36 mouse cellular contexts compared by ENCODE assay signal in genomic region chr3:146596387-146596786, GRCm38 (mm10). TPM values are rescaled to one million over a fixed set of nuclear protein-coding genes. Genes with fewer than 3 reads are reported as not detected.
"Had no signal": no experiment of that assay in that cellular context is flagged by ENCODE, and none has a peak within 500 bp of the region (broad histone marks: within the 10 kb centered on the region; RNA-seq: fewer than 3 reads in every experiment).

No protein-coding gene starts in this region.

- H3K27ac ChIP-seq: heart, embryonic 10.5 days; hindbrain, embryonic 12.5 days; hindbrain, embryonic 14.5 days; intestine, embryonic 15.5 days; layer of hippocampus, adult 2 months; left cerebral cortex, adult 2 months; limb, embryonic 10.5 days; limb, embryonic 12.5 days; liver, embryonic 14.5 days had no signal

- H3K4me2 ChIP-seq: heart, embryonic 12.5 days; hindbrain, embryonic 12.5 days; hindbrain, embryonic 14.5 days; intestine, embryonic 15.5 days; limb, embryonic 12.5 days had no signal

- H3K9ac ChIP-seq: forebrain, postnatal 0 days; heart, embryonic 12.5 days; hindbrain, embryonic 12.5 days; hindbrain, embryonic 14.5 days; intestine, embryonic 15.5 days; limb, embryonic 12.5 days; liver, embryonic 14.5 days had no signal

- H3K27me3 ChIP-seq: heart, embryonic 12.5 days; hindbrain, embryonic 12.5 days; intestine, embryonic 15.5 days; limb, embryonic 12.5 days had no signal

- DNase-seq: forebrain, postnatal 0 days; gastrocnemius, postnatal 14 days; gastrocnemius, postnatal 36 days; heart, adult 18-20 months; heart, postnatal 10 days; kidney, adult 18-20 months; kidney, adult 8-10 months; kidney, postnatal 10 days; kidney, postnatal 25 days; kidney, postnatal 4 days had no signal

- ATAC-seq: forebrain, postnatal 0 days; hindbrain, embryonic 16.5 days; inflammation-experienced regulatory T-cells, adult 6 months; intestine, embryonic 15.5 days; intestine, postnatal 0 days had no signal

- H3K9me3 ChIP-seq: heart, embryonic 10.5 days; heart, embryonic 12.5 days; hindbrain, embryonic 12.5 days; intestine, embryonic 15.5 days; limb, embryonic 10.5 days; limb, embryonic 12.5 days had no signal

- H3K4me3 ChIP-seq: heart, embryonic 10.5 days; heart, embryonic 12.5 days; hindbrain, embryonic 12.5 days; intestine, embryonic 15.5 days; layer of hippocampus, adult 2 months; left cerebral cortex, adult 2 months; limb, embryonic 10.5 days; limb, embryonic 12.5 days had no signal

- H3K36me3 ChIP-seq: heart, embryonic 10.5 days; heart, embryonic 12.5 days; hindbrain, embryonic 12.5 days; intestine, embryonic 15.5 days; limb, embryonic 10.5 days; limb, embryonic 12.5 days had no signal

- H3K4me1 ChIP-seq: hindbrain, embryonic 12.5 days; intestine, embryonic 15.5 days; limb, embryonic 10.5 days; limb, embryonic 12.5 days had no signal

RNA-seq across cellular contexts. Expression of gene Dnase2b, which starts 19.0 kb away (rescaled TPM):
- total RNA-seq: forebrain, postnatal 0 days; gastrocnemius, adult 18-20 months; gastrocnemius, postnatal 14 days; gastrocnemius, postnatal 36 days; heart, adult 18-20 months; heart, adult 8-10 months; heart, postnatal 10 days; heart, postnatal 25 days; hematopoietic stem cell, adult 5-6 weeks; layer of hippocampus, adult 2 months; layer of hippocampus, postnatal 10 days; layer of hippocampus, postnatal 25 days; left cerebral cortex, adult 2 months; left cerebral cortex, postnatal 14 days; left cerebral cortex, postnatal 36 days had no signal
- polyA plus RNA-seq: forebrain, postnatal 0 days; heart, embryonic 10.5 days; heart, embryonic 12.5 days; heart, embryonic 14.5 days; heart, embryonic 16.5 days; hindbrain, embryonic 12.5 days; hindbrain, embryonic 14.5 days; hindbrain, embryonic 16.5 days; inflammation-experienced regulatory T-cells, adult 6 months; intestine, postnatal 0 days; kidney, embryonic 14.5 days; kidney, embryonic 16.5 days; limb, embryonic 12.5 days had no signal

RNA-seq across cellular contexts. Expression of gene Uox, which starts 26.2 kb away (rescaled TPM):
- total RNA-seq: gastrocnemius, postnatal 14 days; heart, adult 18-20 months; heart, adult 8-10 months; heart, postnatal 10 days; heart, postnatal 25 days; hematopoietic stem cell, adult 5-6 weeks; layer of hippocampus, postnatal 25 days had no signal
- polyA plus RNA-seq: heart, embryonic 10.5 days; heart, embryonic 14.5 days; hindbrain, embryonic 12.5 days; hindbrain, embryonic 14.5 days; hindbrain, embryonic 16.5 days; kidney, embryonic 14.5 days; limb, embryonic 10.5 days; limb, embryonic 12.5 days had no signal

RNA-seq across cellular contexts. Expression of gene 4930503B20Rik, which starts 54.7 kb away (rescaled TPM):
- total RNA-seq: forebrain, postnatal 0 days; gastrocnemius, adult 18-20 months; gastrocnemius, adult 8-10 months; gastrocnemius, postnatal 14 days; gastrocnemius, postnatal 36 days; heart, adult 18-20 months; heart, postnatal 10 days; heart, postnatal 25 days; hematopoietic stem cell, adult 5-6 weeks; layer of hippocampus, adult 2 months; layer of hippocampus, postnatal 10 days; layer of hippocampus, postnatal 25 days; left cerebral cortex, adult 2 months; left cerebral cortex, postnatal 36 days had no signal
- polyA plus RNA-seq: heart, embryonic 10.5 days; heart, embryonic 12.5 days; heart, embryonic 14.5 days; hindbrain, embryonic 12.5 days; hindbrain, embryonic 14.5 days; hindbrain, embryonic 16.5 days; inflammation-experienced regulatory T-cells, adult 6 months; intestine, embryonic 15.5 days; intestine, postnatal 0 days; kidney, embryonic 14.5 days; limb, embryonic 10.5 days; limb, embryonic 12.5 days; liver, embryonic 14.5 days had no signal
